Mouse (Mus musculus) thymus, adult 2 months (tissue): ENCODE data around the gene Mis18a.

Source experiments
- CTCF ChIP-seq: fragments of 200-500 bp; IDR thresholded peaks from 2 replicates; pipeline ENCODE4 v1.5.1; 2012; ENCODE audit warnings: mild to moderate bottlenecking, control low read depth, low read length, moderate library complexity, borderline replicate concordance; ENCODE audit not compliant: control insufficient read depth, poor library complexity, insufficient read depth; ENCODE audit errors: extremely low read depth
- POLR2A ChIP-seq: fragments of 200-500 bp; IDR thresholded peaks from 2 replicates; pipeline ENCODE4 v1.6.1; 2012; ENCODE audit warnings: mild to moderate bottlenecking, low read length, control low read depth, moderate library complexity; ENCODE audit not compliant: control insufficient read depth, poor library complexity, insufficient read depth; ENCODE audit errors: extremely low read depth

- TF ChIP-seq POLR2A (no peak), CTCF (no peak)
Observed at GRCm38 (mm10) chr16:90774216-90774615, 47.0 kb upstream of the Mis18a start.
